Mouse (Mus musculus) midbrain, embryonic 15.5 days (tissue): ENCODE results near the gene Cbx1. TPM values are rescaled to one million over a fixed set of nuclear protein-coding genes. Genes with fewer than 3 reads are reported as not detected.
A peak's percentile ranks its signal among the peaks of the same experiment; 100 is the strongest.

ENCODE experiments used
- ATAC-seq: fragments of 200-750 bp; cut with Nextera tagmentation; replicated peaks from 2 replicates; pipeline ENCODE4 v1.8.0; 2017; ENCODE audit warnings: moderate TSS enrichment
- H3K27ac ChIP-seq: fragments of 300-500 bp; sonication (generic); 2 replicates; pipeline ENCODE4 v1.5.1; 2015; ENCODE audit warnings: mild to moderate bottlenecking, inconsistent platforms
- H3K27me3 ChIP-seq: fragments of 300-500 bp; sonication (generic); replicated peaks from 2 replicates; pipeline ENCODE4 v1.6.1; 2015; ENCODE audit warnings: inconsistent platforms
- H3K36me3 ChIP-seq: fragments of 300-500 bp; sonication (generic); replicated peaks from 2 replicates; pipeline ENCODE4 v1.6.1; 2015; ENCODE audit warnings: inconsistent platforms
- H3K4me1 ChIP-seq: fragments of 300-500 bp; sonication (generic); 2 replicates; pipeline ENCODE4 v1.6.1; 2015; ENCODE audit warnings: inconsistent platforms
- H3K4me2 ChIP-seq: fragments of 300-500 bp; sonication (generic); 2 replicates; pipeline ENCODE4 v1.6.1; 2015; ENCODE audit warnings: inconsistent platforms, mild to moderate bottlenecking, moderate library complexity
- H3K4me3 ChIP-seq: fragments of 300-500 bp; sonication (generic); 2 replicates; pipeline ENCODE4 v1.5.1; 2015; ENCODE audit warnings: mild to moderate bottlenecking, inconsistent platforms
- H3K9ac ChIP-seq: fragments of 300-500 bp; sonication (generic); 2 replicates; pipeline ENCODE4 v1.6.1; 2015; ENCODE audit warnings: mild to moderate bottlenecking, inconsistent platforms
- H3K9me3 ChIP-seq: fragments of 300-500 bp; sonication (generic); 2 replicates; pipeline ENCODE4 v1.6.1; 2016; ENCODE audit warnings: inconsistent platforms
- WGBS: fragments of 180-500 bp; shearing (Covaris S2); methylation state at CpG from one replicate; pipeline ENCODE4 v1.1.7; 2015; ENCODE audit warnings: mixed read lengths; 5-methylcytosine and 5-hydroxymethylcytosine counted together
- polyA plus RNA-seq: library from polyadenylated mRNA; unstranded; fragments of >200 nt; fragmentation: Nextera tagmentation; extraction: Ambion mirVana; gene quantifications from 2 replicates; pipeline ENCODE4 v1.2.1, GENCODE M21; 2015

The Cbx1 gene
- polyA plus RNA-seq, 1 experiment from 2014 or later: 76.7 TPM

DNA sequence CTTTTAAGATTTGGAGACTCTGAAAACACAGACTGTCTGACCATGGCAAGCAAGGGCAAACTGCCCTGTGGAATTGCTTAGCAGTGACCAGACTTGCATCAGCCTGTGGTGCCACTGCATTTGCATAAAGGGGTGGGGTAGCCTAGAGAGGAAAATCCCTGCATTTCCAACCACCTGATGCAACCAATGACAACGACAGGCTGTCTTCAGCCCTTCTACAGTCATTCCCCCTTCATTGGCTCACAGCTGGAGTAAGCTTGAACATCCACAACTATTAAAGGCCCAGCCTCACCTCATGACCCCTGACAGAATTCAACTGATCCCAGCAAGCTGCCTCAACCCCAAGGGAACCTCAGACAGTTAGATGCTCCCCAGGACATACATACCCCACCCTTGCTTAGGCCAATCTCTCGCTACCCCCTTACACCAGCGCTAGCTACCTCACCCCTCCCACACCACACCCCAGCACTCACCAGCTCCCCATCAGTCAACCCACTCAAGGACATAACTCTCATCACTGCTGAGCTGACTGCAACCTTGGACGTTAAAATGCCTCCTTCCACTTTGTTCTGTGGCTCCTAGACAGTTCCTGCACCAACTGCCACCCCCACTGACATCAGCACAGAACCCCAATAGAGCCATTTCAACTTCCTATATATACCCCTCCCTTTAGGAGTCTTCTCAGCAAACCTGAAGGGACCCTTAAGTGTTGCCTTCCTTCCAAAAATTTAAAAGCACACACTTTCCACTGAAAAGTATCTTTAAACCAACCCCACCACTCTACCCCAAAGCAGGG, 33.9 kb downstream of the Cbx1 start:
- peaks cover 53% of the 10 kb centered on the region for H3K4me1 ChIP-seq
- peaks cover 45% of the 10 kb centered on the region for H3K36me3 ChIP-seq

DNA sequence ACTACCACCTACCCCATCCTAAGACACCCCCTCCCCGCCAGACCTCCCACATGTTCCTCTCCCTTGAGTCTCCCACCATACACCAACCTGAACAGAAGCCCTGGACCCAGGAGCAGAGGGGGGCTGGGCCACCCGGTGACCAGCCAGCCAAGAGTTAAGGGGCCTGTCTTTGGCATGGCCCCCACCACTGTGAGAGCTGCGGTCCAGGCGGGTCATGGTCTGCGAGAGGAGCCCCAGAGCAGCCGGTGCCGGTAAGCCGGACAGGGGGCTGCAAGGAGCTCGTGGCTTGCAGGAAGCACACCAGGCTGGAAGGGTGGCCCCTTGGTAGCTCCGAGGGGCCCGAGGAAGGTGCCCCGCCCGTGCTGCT, 34.5 kb downstream of the Cbx1 start:
- H3K4me3 ChIP-seq: peak overlapping the region; percentile 49
- peak overlapping the region; percentile 53 for H3K9ac ChIP-seq
- peak overlapping the region; percentile 88 for H3K27ac ChIP-seq
- peak; percentile 61 for ATAC-seq
- peaks cover 59% of the 10 kb centered on the region for H3K4me1 ChIP-seq
- H3K36me3 ChIP-seq: peaks cover 39% of the 10 kb centered on the region
- peak overlapping the region; percentile 94 for H3K4me2 ChIP-seq
- H3K27me3 ChIP-seq: no peaks in the 10 kb centered on the region
- 5% methylated on average over 12 of the region's 13 CpGs for WGBS
- no peaks in the 10 kb centered on the region for H3K9me3 ChIP-seq

More for the DNA sequence above, 33.9 kb downstream of the Cbx1 start:
- no peak for ATAC-seq
- H3K27me3 ChIP-seq: no peaks in the 10 kb centered on the region
- H3K4me3 ChIP-seq: peak overlapping the region; percentile 49
- H3K9me3 ChIP-seq: no peaks in the 10 kb centered on the region
- peak overlapping the region; percentile 88; the same call in 1 of the 2 replicates for H3K27ac ChIP-seq
- whole genome bisulfite sequencing: 39% methylated on average over 4 of the region's 4 CpGs
- 0 out of 2 replicates have a peak overlapping the region, but pooled peaks have one; percentile 53 for H3K9ac ChIP-seq
- peak overlapping the region; percentile 94 for H3K4me2 ChIP-seq

DNA sequence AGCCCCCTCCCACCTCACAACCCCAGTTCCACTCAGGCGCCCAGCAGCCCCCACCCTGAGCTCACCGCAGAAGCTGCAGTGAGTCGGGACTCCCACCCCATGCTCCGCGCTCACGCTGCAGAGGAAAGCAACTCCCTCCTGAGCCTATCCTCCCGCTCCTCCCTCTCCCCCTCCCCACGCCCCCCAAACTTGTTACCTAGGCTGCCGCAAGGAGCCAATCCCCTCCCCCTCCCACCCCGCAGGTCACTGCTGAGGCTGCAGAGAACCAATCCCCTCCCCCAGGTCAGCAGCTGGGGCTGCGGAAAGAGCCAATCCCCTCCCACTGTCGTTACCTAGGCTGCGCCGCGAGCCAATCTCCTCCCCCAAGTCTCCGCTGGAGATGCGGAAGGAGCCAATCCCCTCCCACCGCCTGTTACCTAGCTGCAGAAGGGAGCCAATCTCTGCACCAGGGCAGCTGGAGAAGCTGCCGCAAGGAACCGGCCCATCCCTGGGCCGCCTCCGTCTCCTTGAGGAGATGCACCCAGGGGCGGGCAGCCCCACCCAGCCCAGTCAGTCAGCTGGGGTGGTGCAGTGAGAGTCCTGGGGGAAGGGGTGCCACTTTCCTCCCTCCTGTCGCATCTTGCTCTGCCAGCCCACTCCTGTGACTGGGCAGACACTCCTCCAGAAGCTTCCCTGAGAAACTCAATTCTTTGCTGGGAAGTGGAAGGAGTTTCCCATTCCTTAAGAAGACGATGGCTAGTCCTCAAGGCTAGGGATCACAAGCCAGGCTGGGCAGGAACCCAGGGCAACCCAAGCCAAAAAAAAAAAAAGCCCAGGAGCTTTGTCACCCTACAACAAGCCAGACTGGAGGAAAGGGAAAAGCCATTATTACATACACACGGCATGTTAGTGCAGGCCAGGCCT, 35.2 kb downstream of the Cbx1 start:
- H3K36me3 ChIP-seq: peaks cover 33% of the 10 kb centered on the region
- H3K4me1 ChIP-seq: peaks cover 65% of the 10 kb centered on the region
- peak overlapping the region; percentile 49 for H3K4me3 ChIP-seq
- H3K9me3 ChIP-seq: no peaks in the 10 kb centered on the region
- ATAC-seq: peak; percentile 89
- peak overlapping the region; percentile 53 for H3K9ac ChIP-seq
- under 1% methylated on average over 25 of the region's 26 CpGs for WGBS
- peak overlapping the region; percentile 94 for H3K4me2 ChIP-seq
- H3K27ac ChIP-seq: peak overlapping the region; percentile 88
- H3K27me3 ChIP-seq: no peaks in the 10 kb centered on the region

DNA sequence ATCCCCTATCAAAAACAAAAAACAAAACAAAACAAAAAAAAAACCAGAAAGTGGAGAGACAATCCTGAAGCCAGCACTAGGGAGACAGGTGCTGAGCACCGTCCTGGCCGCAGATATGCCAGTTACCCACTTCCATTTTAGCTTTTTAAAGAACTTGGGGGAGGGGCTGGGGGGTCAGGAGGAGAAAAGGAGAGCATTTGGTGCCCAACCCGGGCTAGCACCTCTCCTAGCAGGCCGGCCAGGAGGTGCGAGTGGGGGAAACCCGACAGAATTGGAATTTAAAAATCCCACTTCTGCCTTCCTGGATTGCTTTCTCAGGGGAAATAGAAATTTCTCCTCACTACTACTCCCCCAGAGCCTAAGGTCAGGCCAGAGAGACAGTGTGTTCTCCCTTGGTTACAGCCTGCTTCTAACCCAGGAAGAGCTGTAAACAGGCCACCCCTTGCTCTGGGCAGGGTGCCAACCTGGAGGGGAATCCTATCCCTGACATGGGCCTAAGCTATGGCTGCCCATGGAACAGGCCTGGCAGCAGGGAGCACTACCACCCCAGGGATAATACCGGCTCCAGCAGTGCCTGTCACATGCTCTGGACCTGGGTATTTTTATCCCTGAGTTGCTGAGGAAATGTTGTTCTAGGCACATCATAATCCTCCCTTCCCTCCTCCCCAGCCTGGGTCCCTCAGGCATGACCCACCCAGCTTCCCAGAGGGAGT, 36.0 kb downstream of the Cbx1 start:
- Histone ChIP-seq H3K9me3 (no peaks in the 10 kb centered on the region), H3K9ac (peak overlapping the region; percentile 24; the same call in 1 of the 2 replicates), H3K4me1 (peaks cover 66% of the 10 kb centered on the region), H3K4me3 (peak overlapping the region; percentile 49; the same call in 1 of the 2 replicates), H3K27me3 (no peaks in the 10 kb centered on the region), H3K27ac (peak overlapping the region; percentile 88), H3K4me2 (peak overlapping the region; percentile 94), H3K36me3 (peaks cover 25% of the 10 kb centered on the region)
- no peak for ATAC-seq
- whole genome bisulfite sequencing: 43% methylated on average over 7 of the region's 7 CpGs

DNA sequence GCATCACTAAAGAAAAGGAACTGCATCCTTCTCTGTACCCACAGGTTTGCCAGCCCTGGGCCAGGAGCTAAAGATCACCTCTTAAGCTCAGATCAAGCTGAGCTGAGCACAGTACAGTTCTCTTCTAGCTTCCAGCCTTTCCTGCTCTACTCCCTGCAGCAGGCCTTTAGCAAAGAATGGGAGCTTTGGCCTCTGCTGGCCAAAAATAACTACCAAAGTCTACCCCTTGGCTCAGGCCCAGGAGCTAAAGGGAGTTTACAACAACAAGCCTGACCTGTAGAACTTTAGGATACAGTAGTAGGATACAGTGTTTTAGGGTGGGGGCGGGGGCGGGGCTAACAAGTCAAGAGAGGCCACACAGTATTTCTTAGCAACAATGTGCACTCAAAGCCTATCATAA, 37.6 kb downstream of the Cbx1 start:
- Histone ChIP-seq H3K4me3 (0 out of 2 replicates have a peak overlapping the region, but pooled peaks have one; percentile 7), H3K9ac (peak overlapping the region; percentile 23; the same call in 1 of the 2 replicates), H3K27me3 (no peaks in the 10 kb centered on the region), H3K27ac (no peak overlapping the region), H3K4me2 (peak overlapping the region; percentile 94; the same call in 1 of the 2 replicates), H3K9me3 (no peaks in the 10 kb centered on the region), H3K36me3 (peaks cover 9% of the 10 kb centered on the region), H3K4me1 (peaks cover 70% of the 10 kb centered on the region)
- 76% methylated on average over 2 of the region's 2 CpGs for WGBS
- no peak for ATAC-seq

DNA sequence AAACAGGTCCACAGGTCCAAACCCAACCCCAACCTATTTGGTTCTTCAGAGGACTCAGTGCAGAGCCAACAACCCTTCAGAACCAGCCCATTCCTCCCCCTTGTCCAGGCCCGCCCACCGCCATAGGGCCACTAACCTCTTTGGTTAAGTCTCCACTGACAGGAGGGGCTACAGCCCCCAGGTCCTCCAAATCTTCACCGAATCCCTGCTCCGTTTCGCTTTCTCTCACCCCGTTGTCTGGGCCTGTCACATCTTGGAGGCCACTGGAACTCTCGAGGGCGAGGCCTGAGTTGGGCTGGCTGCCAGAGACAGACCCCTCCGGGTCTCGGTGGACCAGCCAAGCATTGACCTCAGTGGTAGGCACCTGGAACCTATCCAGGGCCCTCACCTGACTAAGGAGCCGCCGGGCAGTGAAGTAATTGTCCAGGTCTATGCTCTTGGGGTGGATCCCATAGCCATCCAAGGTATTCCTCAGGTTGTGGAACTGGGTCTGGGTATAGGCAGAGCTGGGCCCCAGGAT, 38.2 kb downstream of the Cbx1 start:
- H3K4me1 ChIP-seq: peaks cover 70% of the 10 kb centered on the region
- no peak for ATAC-seq
- H3K27me3 ChIP-seq: no peaks in the 10 kb centered on the region
- 79% methylated on average over 12 of the region's 12 CpGs for WGBS
- H3K4me3 ChIP-seq: peak overlapping the region; percentile 7; the same call in 1 of the 2 replicates
- H3K36me3 ChIP-seq: peaks cover 4% of the 10 kb centered on the region
- H3K9ac ChIP-seq: no peak overlapping the region; the same call in 1 of the 2 replicates
- H3K9me3 ChIP-seq: no peaks in the 10 kb centered on the region
- H3K27ac ChIP-seq: no peak overlapping the region
- peak overlapping the region; percentile 94; the same call in 1 of the 2 replicates for H3K4me2 ChIP-seq

DNA sequence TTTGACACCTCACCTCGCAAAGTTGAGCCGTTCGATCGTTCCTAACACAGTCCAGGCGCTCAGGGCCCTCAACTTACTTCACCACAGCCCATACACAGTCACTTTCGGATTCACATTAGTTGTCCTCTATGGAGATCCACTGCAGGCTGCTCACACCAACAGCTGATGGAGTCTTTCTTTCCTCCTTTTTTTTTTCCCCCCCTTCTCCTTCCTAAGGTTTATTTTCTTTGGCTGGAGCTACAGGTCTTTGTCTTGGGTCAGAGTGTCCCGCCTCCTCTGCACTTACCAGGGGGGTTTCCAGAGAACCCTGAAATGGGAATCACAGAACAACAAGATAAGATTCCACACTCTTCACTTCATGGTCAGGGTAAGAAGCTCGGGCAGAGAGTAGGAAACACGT, 39.0 kb downstream of the Cbx1 start:
- Histone ChIP-seq H3K4me1 (peaks cover 63% of the 10 kb centered on the region), H3K9ac (no peak overlapping the region), H3K36me3 (peaks cover 4% of the 10 kb centered on the region), H3K27ac (no peak overlapping the region), H3K9me3 (no peaks in the 10 kb centered on the region), H3K4me2 (peak overlapping the region; percentile 88), H3K27me3 (no peaks in the 10 kb centered on the region), H3K4me3 (no peak overlapping the region)
- ATAC-seq: no peak
- 81% methylated on average over 9 of the region's 9 CpGs for WGBS

DNA sequence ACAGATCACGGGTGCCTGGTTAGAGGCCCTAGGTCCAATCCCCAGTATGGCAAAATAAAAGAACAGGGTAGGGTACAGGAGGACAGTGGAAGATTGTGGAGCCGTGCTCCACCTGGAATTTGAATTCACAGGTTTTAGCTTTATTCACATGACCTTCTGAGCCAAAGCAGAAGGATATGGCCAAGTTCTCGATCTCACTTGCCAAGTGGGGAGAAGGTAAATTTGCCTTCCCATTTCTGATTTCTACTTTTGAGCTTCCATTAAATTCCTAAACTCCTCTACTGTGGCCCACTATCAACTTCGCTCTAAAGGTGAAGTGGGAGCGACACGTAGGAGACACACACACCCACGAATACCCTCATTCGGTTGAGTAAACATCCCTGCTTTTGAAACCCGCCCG, 40.0 kb downstream of the Cbx1 start:
- peak overlapping the region; percentile 88 for H3K4me2 ChIP-seq
- peak overlapping the region; percentile 98 for H3K4me3 ChIP-seq
- H3K9me3 ChIP-seq: no peaks in the 10 kb centered on the region
- peaks cover 4% of the 10 kb centered on the region for H3K36me3 ChIP-seq
- H3K27ac ChIP-seq: peak overlapping the region; percentile 96
- 13% methylated on average over 10 of the region's 10 CpGs for WGBS
- ATAC-seq: no peak
- H3K9ac ChIP-seq: peak overlapping the region; percentile 80
- no peaks in the 10 kb centered on the region for H3K27me3 ChIP-seq
- H3K4me1 ChIP-seq: peaks cover 55% of the 10 kb centered on the region

DNA sequence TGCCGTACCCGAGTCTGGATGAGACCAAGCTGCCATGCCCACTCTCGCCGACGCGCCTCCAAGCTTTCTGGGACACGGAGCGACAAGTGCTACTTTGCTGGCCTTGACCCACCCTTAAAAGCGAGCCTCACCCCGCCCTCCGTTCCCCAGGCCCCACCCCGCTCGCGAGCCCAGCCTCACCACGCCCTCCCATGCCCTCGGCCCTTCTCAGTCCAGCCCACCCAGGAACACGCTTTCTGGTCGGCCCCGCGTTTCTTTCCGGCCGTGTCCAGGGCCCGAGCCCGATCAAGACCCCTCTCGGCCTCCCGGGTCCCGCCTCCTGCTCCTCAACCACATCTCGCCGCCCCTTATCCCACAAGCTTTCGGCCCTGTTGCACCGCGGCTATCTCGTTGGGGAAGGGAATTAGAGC, 40.5 kb downstream of the Cbx1 start:
- peak overlapping the region; percentile 98 for H3K4me3 ChIP-seq
- H3K27ac ChIP-seq: peak overlapping the region; percentile 96
- peak; percentile 46 for ATAC-seq
- peaks cover 52% of the 10 kb centered on the region for H3K4me1 ChIP-seq
- peak overlapping the region; percentile 80 for H3K9ac ChIP-seq
- WGBS: under 1% methylated on average over 33 of the region's 33 CpGs
- H3K4me2 ChIP-seq: peak overlapping the region; percentile 88
- no peaks in the 10 kb centered on the region for H3K9me3 ChIP-seq
- peaks cover 4% of the 10 kb centered on the region for H3K36me3 ChIP-seq
- H3K27me3 ChIP-seq: no peaks in the 10 kb centered on the region

DNA sequence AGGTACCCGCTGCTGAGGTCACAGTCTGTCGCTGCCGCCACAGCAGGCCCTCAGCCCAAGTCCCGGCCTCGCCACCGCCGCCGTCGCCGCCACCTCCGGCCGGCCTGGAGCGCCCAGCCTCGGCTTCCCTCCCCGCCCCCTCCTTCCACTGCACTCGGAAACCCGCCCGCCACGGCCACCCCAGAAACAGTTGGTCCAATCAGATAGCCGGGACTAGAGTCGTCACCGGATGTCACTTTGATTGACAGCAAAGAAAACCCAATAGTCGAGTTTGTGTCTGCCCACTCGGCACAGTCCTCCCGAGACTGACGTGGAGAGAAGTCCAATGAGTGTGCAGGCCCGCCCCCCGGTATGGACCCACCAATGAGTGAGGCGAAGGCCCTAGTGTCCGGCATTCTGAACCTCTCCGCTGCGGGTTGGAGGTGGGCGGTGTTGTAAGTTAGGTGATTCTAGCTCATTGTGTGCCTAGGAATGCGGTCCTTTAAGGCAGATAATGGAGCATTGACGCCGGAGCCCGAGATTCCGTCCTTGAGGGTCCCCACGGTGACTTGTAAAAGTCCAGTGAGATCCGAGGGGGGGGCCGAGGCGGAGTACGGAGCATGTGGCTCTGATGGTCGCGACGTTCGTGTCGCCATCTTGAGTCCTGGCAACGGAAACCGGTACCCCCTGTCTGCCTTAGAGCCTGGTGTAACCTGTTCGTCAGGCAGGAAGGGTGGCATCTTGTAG, 41.0 kb downstream of the Cbx1 start, which contains the start of gene Nfe2l1:
Nfe2l1 (minus strand) TSS at position 156 of the 726 bp plus-strand sequence.
- Histone ChIP-seq H3K9ac (peak within 1 kb of the TSS; percentile 80), H3K4me3 (peak within 1 kb of the TSS; percentile 98), H3K4me1 (peaks cover 46% of the 10 kb centered on the region), H3K4me2 (peak within 1 kb of the TSS; percentile 88), H3K36me3 (peaks cover 4% of the 10 kb centered on the region), H3K27me3 (no peaks in the 10 kb centered on the region), H3K27ac (peak within 1 kb of the TSS; percentile 96), H3K9me3 (no peaks in the 10 kb centered on the region)
- peak; percentile 100 for ATAC-seq
- WGBS: under 1% methylated on average over 51 of the region's 51 CpGs
